ENCODE assay signal across 10 mouse cellular contexts in genomic region chr6:128020521-128021057, GRCm38 (mm10).
DNase-seq lines count a peak whose midpoint lies in the region; ATAC-seq and TF ChIP-seq lines count a peak whose summit lies in the region.
"Had no signal": no experiment of that assay in that cellular context is flagged by ENCODE, and none has a peak within 500 bp of the region (broad histone marks: within the 10 kb centered on the region; RNA-seq: fewer than 3 reads in every experiment).

No protein-coding gene starts in this region.

- H3K4me3 ChIP-seq in cerebellum, adult 2 months (replicated peaks; ENCODE audit: insufficient read depth, low read depth, low read length) = no peak overlapping the region
- no peak overlapping the region for H3K4me3 ChIP-seq in lung, embryonic 16.5 days (ENCODE audit: low read length)
- H3K4me3 ChIP-seq in limb, embryonic 12.5 days (replicated peaks) = no peak overlapping the region
- H3K4me3 ChIP-seq in stomach, embryonic 14.5 days (ENCODE audit: low read depth, low read length) = no peak overlapping the region
- H3K4me3 ChIP-seq: liver, embryonic 12.5 days had no signal

- no peak for TF ChIP-seq CTCF in cerebellum, adult 2 months (IDR thresholded peaks at IDR 0.05; ENCODE audit: borderline replicate concordance, insufficient read depth, low read depth, low read length)

- no peak overlapping the region for H3K9ac ChIP-seq in lung, embryonic 16.5 days (ENCODE audit: low read length)
- H3K9ac ChIP-seq in limb, embryonic 12.5 days (replicated peaks) = 0 out of 2 replicates have a peak overlapping the region, but pooled peaks have one; percentile 2
- no peak overlapping the region for H3K9ac ChIP-seq in stomach, embryonic 14.5 days (replicated peaks; ENCODE audit: low read depth, low read length)
- H3K9ac ChIP-seq: liver, embryonic 12.5 days had no signal

- H3K27me3 ChIP-seq in cerebellum, adult 2 months (ENCODE audit: control insufficient read depth, insufficient read depth, low read length) = no peaks in the 10 kb centered on the region
- H3K27me3 ChIP-seq in lung, embryonic 16.5 days (ENCODE audit: control insufficient read depth, insufficient read depth, low read depth, low read length) = no peaks in the 10 kb centered on the region
- no peaks in the 10 kb centered on the region for H3K27me3 ChIP-seq in limb, embryonic 12.5 days
- H3K27me3 ChIP-seq in stomach, embryonic 14.5 days (ENCODE audit: control insufficient read depth, insufficient read depth, low read length) = no peaks in the 10 kb centered on the region
- H3K27me3 ChIP-seq: liver, embryonic 12.5 days had no signal

- no peaks in the 10 kb centered on the region for H3K9me3 ChIP-seq in lung, embryonic 16.5 days (ENCODE audit: control insufficient read depth, low read length)
- H3K9me3 ChIP-seq in limb, embryonic 12.5 days = no peaks in the 10 kb centered on the region
- no peaks in the 10 kb centered on the region for H3K9me3 ChIP-seq in stomach, embryonic 14.5 days (ENCODE audit: control insufficient read depth, low read depth, low read length)
- H3K9me3 ChIP-seq: liver, embryonic 12.5 days had no signal

- peak overlapping the region; percentile 32 for H3K27ac ChIP-seq in cerebellum, adult 2 months (ENCODE audit: insufficient read depth, low read length)
- H3K27ac ChIP-seq in lung, embryonic 16.5 days (ENCODE audit: low read length) = no peak overlapping the region
- H3K27ac ChIP-seq in limb, embryonic 12.5 days = 0 out of 2 replicates have a peak overlapping the region, but pooled peaks have one; percentile 29
- peak overlapping the region; percentile 76; the same call in 1 of the 2 replicates for H3K27ac ChIP-seq in stomach, embryonic 14.5 days (ENCODE audit: low read length)
- H3K27ac ChIP-seq: liver, embryonic 12.5 days had no signal

- TF ChIP-seq POLR2A in cerebellum, adult 2 months (IDR thresholded peaks at IDR 0.05; ENCODE audit: borderline replicate concordance, insufficient read depth, low read length) = no peak

- 9% methylated on average over 8 of the region's 8 CpGs for WGBS in cerebellum, adult 2 months
- 48% methylated on average over 8 of the region's 8 CpGs for WGBS in lung, embryonic 16.5 days
- WGBS in limb, embryonic 12.5 days = 23% methylated on average over 8 of the region's 8 CpGs
- WGBS in stomach, embryonic 14.5 days = 43% methylated on average over 8 of the region's 8 CpGs

- peak in 1 of 2 experiments; percentile 61 for DNase-seq in cerebellum, adult 2 months
- DNase-seq in cerebellum, adult 8-10 months = no peak
- DNase-seq in lung, postnatal 25 days (ENCODE audit: low spot score) = no peak
- DNase-seq in gastrocnemius, adult 8-10 months (ENCODE audit: low spot score in 2 of 2) = no peak
- no peak for DNase-seq in ovary, postnatal 36 days (ENCODE audit: low spot score)
- DNase-seq: thymus, adult 2 months had no signal

- H3K36me3 ChIP-seq in lung, embryonic 16.5 days (ENCODE audit: control insufficient read depth, insufficient read depth, low read length) = peaks cover 3% of the 10 kb centered on the region; the same call in 1 of the 2 replicates
- H3K36me3 ChIP-seq in limb, embryonic 12.5 days = no peaks in the 10 kb centered on the region
- H3K36me3 ChIP-seq in stomach, embryonic 14.5 days (ENCODE audit: control insufficient read depth, insufficient read depth, low read length) = no peaks in the 10 kb centered on the region; the same call in 1 of the 2 replicates
- H3K36me3 ChIP-seq: liver, embryonic 12.5 days had no signal

- peak; percentile 11; the same call in 1 of the 2 replicates for ATAC-seq in lung, embryonic 16.5 days (ENCODE audit: low read depth)
- no peak for ATAC-seq in limb, embryonic 12.5 days (ENCODE audit: insufficient number of reproducible peaks, insufficient read depth, low FRiP score, low TSS enrichment, low read depth)
- peak; percentile 39; the same call in 1 of the 2 replicates for ATAC-seq in stomach, embryonic 14.5 days (ENCODE audit: insufficient number of reproducible peaks, insufficient read depth, low FRiP score, low read depth)
- ATAC-seq: liver, embryonic 12.5 days had no signal

- H3K4me1 ChIP-seq in cerebellum, adult 2 months (ENCODE audit: control insufficient read depth, insufficient read depth, low read length) = peaks cover 65% of the 10 kb centered on the region
- H3K4me1 ChIP-seq in lung, embryonic 16.5 days (replicated peaks; ENCODE audit: control insufficient read depth, insufficient read depth, low read length) = peaks cover 19% of the 10 kb centered on the region
- H3K4me1 ChIP-seq in limb, embryonic 12.5 days (replicated peaks) = peaks cover 61% of the 10 kb centered on the region
- H3K4me1 ChIP-seq in stomach, embryonic 14.5 days (ENCODE audit: control insufficient read depth, insufficient read depth, low read length) = peaks cover 24% of the 10 kb centered on the region
- H3K4me1 ChIP-seq: liver, embryonic 12.5 days had no signal

- H3K4me2 ChIP-seq in lung, embryonic 16.5 days (ENCODE audit: low read depth, low read length) = no peak overlapping the region
- H3K4me2 ChIP-seq in limb, embryonic 12.5 days = no peak overlapping the region
- H3K4me2 ChIP-seq in stomach, embryonic 14.5 days (replicated peaks; ENCODE audit: low read depth, low read length) = no peak overlapping the region
- H3K4me2 ChIP-seq: liver, embryonic 12.5 days had no signal
